Mouse (Mus musculus) retina, postnatal 1 day (tissue): ENCODE results near the gene Plxna2.

Experiments used
- DNase-seq: peaks from one replicate; pipeline ENCODE4 v3.0.0-alpha.2; 2012

The Plxna2 gene

DNA sequence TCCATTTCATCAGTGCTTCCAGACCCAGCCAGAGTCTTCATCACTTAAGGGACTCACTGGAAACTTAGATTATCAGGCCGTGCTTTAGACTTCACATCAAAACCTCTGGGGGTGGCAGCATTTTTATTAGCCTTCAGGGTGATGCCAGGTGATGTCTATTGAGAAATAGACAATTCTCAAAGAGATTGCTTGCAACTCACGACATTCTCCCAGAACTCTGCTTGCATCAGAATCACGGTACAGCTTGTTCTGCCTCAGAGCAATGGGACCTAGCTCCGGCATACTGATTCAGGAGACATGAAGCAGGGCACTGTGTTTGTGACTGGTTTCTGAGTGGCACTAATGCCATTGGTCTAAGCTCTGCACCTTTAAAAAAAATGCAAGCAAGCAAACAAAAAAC, 218.7 kb downstream of the Plxna2 start:
- no peak for DNase-seq

GRCm38 (mm10) chr1:194839230-194839910, 221.4 kb downstream of the Plxna2 start:
- peak; percentile 48 for DNase-seq

DNA sequence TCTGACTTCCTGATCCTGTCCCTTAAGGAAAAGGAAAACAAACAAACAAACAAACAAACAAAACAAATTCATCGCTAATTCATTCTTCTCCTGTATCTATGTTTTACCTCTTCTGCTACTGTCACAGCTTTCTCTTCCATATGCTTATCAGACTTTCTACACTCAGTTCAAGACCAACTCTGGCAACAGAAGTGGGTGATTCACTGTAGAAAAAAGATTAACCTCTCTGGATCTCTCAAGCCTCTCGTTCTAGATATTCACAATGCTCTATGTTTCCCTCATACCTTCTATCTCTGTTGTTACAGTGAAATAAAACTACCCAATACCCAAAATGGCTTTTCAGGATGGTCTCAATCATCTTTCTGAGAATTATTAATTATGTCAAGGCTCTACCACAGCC, 225.0 kb downstream of the Plxna2 start:
- no peak for DNase-seq

DNA sequence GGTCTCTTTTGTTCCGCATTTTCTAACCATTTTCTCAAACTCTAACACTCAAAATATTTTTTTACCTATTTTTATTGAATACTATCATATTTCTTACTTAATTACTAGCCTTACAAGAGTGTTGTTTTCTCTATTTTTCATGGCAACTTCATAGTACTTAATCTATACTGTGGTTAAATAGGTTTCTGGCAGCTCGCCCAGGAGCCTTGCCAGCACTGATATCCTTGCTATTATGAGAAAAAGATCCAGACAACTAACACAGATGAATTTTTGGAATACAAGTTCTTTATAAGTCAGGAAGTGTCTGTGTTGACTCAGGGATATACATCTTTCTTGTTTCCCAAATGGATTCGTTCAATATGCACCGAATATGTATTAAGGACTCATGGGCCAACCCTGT, 229.0 kb downstream of the Plxna2 start:
- no peak for DNase-seq

GRCm38 (mm10) chr1:194851242-194852064, 233.4 kb downstream of the Plxna2 start:
- peak; percentile 51 for DNase-seq

GRCm38 (mm10) chr1:194852065-194852358, 234.0 kb downstream of the Plxna2 start:
- DNase-seq = no peak
